Mouse (Mus musculus) adrenal gland, postnatal 36 days (tissue): ENCODE data around the gene Lman2. TPM values are rescaled to one million over a fixed set of nuclear protein-coding genes. Genes with fewer than 3 reads are reported as not detected.
A peak's percentile ranks its signal among the peaks of the same experiment; 100 is the strongest.

Experiments
- DNase-seq, 2 experiments: peaks; one replicate each; pipeline ENCODE4 v3.0.0; 2021; ENCODE audit warnings: mixed read lengths in 1 of 2
- long read RNA-seq, 2 experiments: library from polyadenylated mRNA; stranded (forward); transcript quantifications; one replicate each; pipeline ENCODE4 v2.0.0; 2021; ENCODE audit warnings: borderline sequencing depth in 2 of 2
- total RNA-seq, 2 experiments: library from RNA; stranded (reverse); gene quantifications; 2 replicates each; pipeline ENCODE4 v1.2.3; 2021

Gene Lman2
- 100 to 1,000 TPM; 114 to 118 TPM for total RNA-seq
- long read RNA-seq, experiment 1, full-length matches to known transcripts = 364 of 410 reads
- long read RNA-seq, experiment 1, partial matches to known transcripts = 31 of 410 reads
- long read RNA-seq, experiment 1, other reads (novel, unspliced or antisense) = 15 of 410 reads
- long read RNA-seq, experiment 2, full-length matches to known transcripts = 143 of 166 reads
- long read RNA-seq, experiment 2, partial matches to known transcripts = 15 of 166 reads
- long read RNA-seq, experiment 2, other reads (novel, unspliced or antisense) = 8 of 166 reads

GRCm38 (mm10) chr13:55362453-55363060 is at the start of gene Lman2:
TSS of gene Lman2 (minus strand) at chr13:55362783.
- DNase-seq = peak; percentile 96 to 97

- DNase-seq = no peak
These were observed 49.2 kb upstream of the Lman2 start for GRCm38 (mm10) chr13:55411826-55412225.

GRCm38 (mm10) chr13:55408546-55409120 is 46.0 kb upstream of the Lman2 start:
- no peak for DNase-seq

GRCm38 (mm10) chr13:55407341-55407740 is 44.8 kb upstream of the Lman2 start:
- no peak for DNase-seq

- DNase-seq = no peak
These were observed 43.3 kb upstream of the Lman2 start for GRCm38 (mm10) chr13:55405783-55406390.

- peak; percentile 74 to 83 for DNase-seq
These were observed 42.5 kb upstream of the Lman2 start for GRCm38 (mm10) chr13:55404853-55405782.

- DNase-seq = no peak
These were observed 41.6 kb upstream of the Lman2 start for GRCm38 (mm10) chr13:55403935-55404852.

DNA sequence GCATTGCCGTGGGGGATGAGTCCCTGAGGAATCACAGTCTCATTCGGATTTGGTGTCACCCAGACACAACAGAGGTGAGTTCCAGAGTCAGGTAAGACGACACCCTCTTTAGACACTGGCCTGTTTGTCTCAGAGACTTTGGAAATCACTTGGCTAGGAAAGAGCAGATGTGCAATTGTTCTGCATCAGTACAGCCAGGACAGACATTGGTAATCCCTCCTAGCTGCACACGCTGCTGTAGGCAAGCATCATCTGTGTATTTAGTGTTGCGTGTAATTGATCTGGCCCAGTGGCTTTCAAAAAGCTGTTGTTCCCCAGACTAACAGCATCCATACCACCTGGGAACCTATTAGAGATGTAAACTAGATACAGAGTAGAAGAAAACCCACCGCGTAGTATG is 40.7 kb upstream of the Lman2 start:
- no peak for DNase-seq

DNA sequence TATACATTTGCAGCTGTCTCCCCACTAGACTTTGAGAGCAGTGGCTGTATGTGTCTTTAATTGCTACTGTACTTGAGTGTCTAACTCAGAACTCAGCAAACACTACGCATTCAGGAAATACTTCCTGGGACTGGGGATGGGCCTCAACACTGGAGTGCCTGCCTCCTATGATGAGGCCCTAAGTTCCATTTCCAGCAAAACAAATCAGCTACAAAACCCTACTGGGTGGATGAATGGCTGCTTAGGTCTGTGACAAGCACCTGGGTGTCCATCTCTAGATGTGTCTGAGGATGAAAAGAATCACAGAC is 37.4 kb upstream of the Lman2 start:
- DNase-seq = no peak

DNA sequence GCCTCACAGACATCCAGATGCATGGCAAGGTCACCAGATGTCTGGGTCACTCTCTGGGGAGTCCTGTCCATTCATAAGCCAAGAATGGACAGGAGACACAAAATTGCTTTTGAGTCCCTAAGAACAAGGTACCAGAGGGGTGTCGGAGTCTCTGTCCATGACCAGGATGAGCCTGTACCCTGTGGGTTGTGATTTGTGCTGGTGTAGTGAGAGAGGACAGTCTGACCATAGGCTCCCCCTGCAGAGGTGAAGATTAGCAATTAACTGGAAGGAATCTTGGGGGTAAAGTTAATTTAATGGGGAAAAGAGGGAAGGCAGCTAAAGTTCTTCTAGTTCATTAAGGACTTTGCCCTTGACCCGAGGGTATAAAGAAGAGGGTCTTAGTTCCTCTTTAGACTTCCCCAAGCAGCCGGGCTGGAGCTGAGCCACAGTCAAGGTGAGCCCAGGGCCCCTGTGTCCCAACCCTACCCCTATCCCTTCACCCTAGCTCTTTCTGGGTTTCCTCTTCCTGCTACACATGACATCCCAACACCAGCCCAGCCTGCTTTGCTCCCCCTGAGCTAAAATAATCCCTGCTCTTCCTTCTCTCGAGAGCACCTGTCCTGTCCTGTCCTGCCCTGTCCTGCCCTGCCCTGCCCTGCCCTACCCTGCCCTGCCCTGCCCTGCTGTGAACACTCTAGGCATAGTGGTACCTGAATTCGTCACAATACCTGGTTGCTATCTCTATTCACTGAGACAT is 36.9 kb upstream of the Lman2 start:
- DNase-seq = no peak

GRCm38 (mm10) chr13:55398088-55398487 is 35.5 kb upstream of the Lman2 start, which contains the start of gene Slc34a1:
TSS of gene Slc34a1 (plus strand) at chr13:55398187.
- DNase-seq = no peak

DNA sequence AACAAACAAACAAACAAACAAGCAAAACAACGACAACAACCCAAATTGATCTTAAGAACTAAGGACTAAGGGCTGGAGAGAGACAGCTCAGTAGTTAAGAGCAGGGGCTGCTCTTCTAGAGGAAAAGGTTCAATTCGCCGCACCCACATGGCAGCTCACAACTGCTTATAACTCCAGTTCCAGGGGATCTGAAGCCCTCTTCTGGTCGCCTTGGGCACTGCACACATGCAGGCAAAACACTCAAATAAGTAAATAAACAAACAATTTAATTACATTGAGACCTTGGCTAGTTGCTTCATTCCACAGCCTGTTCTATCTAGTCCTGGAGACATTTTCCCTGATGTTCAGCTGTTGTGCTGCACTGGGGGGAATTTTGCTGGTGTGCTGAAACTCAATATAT is 30.4 kb upstream of the Lman2 start:
- no peak for DNase-seq

GRCm38 (mm10) chr13:55391626-55392029 is 29.0 kb upstream of the Lman2 start:
- no peak for DNase-seq

- no peak for DNase-seq
These were observed 28.1 kb upstream of the Lman2 start for GRCm38 (mm10) chr13:55390644-55391043.

- DNase-seq = no peak
These were observed 19.2 kb upstream of the Lman2 start for GRCm38 (mm10) chr13:55381790-55382189.

GRCm38 (mm10) chr13:55378907-55379580 is 16.5 kb upstream of the Lman2 start:
- DNase-seq = no peak

DNA sequence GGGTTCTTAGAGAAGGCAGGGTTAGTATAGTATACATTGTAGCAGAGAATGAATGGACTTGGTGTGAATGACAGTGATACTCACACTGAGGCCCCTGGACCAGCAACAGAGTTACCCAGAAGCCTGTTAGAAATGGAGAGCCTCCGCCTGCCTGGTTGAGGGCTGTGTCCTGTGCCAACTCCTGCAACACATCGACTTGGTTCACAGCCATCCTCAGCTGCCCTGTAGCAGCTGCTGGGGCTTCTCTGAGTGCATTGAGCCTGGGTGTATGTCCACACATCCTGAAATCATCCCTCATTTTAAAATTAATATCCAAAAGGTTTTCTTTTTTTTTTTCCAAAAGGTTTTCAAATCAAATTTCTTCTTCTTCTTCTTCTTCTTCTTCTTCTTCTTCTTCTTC is 13.3 kb upstream of the Lman2 start:
- DNase-seq = no peak

DNA sequence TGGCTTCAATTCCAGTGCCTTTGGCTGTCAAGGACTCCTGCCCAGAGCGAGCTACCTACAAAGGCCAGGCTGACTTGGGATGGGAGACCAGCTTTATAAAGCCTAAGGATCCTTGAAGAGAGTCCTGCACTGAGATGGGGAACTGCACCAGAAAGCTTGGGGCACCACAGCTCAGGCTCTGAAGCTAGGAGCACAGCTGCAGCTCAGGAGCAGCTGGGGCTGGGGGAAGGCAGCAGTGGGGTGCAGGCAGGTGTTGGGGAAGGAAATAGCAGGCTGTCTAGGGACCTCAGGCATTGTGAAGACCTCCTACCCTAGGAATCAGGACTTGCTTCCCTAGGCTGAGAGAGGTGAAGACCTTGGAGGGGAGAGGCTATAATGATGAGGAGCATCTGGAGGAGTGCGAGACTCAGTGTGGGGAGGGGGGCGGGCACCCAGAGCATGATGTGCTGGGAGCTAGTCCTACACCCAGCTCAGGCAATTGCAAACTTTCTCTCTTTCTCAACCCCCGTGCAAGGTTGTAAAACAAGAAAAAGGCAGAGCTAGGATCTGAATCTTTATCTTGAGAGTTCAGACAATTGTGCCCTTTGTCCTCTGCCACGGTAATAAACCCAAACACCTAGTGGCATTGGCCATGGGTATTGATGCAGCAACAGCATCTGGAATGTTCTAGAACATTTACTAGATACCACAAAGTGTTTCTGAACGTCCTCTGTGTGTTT is 11.8 kb upstream of the Lman2 start:
- DNase-seq = no peak

DNA sequence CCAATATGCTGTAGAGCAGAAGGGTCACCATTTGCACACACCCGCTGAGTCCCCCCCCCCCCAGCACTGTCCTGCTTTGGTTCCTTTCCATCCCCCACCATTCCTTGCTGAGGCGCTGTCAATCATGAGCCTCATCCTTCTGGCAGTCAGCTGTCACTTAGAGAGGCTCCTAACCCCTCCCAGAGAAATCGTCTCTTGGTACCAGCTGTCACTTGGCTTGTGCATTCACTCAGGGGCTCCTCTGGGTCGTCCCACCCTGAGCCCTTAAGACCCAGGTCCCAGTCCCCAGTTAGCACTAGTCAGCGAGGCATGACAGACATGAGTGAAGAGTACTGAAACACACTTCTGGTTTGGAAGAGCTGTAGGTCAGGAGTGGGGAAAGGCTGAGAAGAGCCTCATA is 9.2 kb upstream of the Lman2 start:
- DNase-seq = no peak
